Mouse (Mus musculus) hindbrain, embryonic 13.5 days (tissue): ENCODE results near the gene Tmem233. TPM values are rescaled to one million over a fixed set of nuclear protein-coding genes. Genes with fewer than 3 reads are reported as not detected.

Experiments used
- ATAC-seq: fragments of 200-750 bp; cut with Nextera tagmentation; 2 replicates; pipeline ENCODE4 v1.8.0; 2017; ENCODE audit warnings: moderate TSS enrichment; ENCODE audit not compliant: low FRiP score
- H3K27ac ChIP-seq: fragments of 300-500 bp; sonication (generic); 2 replicates; pipeline ENCODE4 v1.5.1; 2015; ENCODE audit warnings: inconsistent platforms, mild to moderate bottlenecking, moderate library complexity
- H3K27me3 ChIP-seq: fragments of 300-500 bp; sonication (generic); 2 replicates; pipeline ENCODE4 v1.6.1; 2015; ENCODE audit warnings: mild to moderate bottlenecking, inconsistent platforms
- H3K36me3 ChIP-seq: fragments of 300-500 bp; sonication (generic); 2 replicates; pipeline ENCODE4 v1.6.1; 2015; ENCODE audit warnings: mild to moderate bottlenecking, inconsistent platforms
- H3K4me1 ChIP-seq: fragments of 300-500 bp; sonication (generic); replicated peaks from 2 replicates; pipeline ENCODE4 v1.6.1; 2015; ENCODE audit warnings: inconsistent platforms
- H3K4me2 ChIP-seq: fragments of 300-500 bp; sonication (generic); 2 replicates; pipeline ENCODE4 v1.6.1; 2015; ENCODE audit warnings: inconsistent platforms, mild to moderate bottlenecking, moderate library complexity
- H3K4me3 ChIP-seq: fragments of 300-500 bp; sonication (generic); 2 replicates; pipeline ENCODE4 v1.5.1; 2015; ENCODE audit warnings: mild to moderate bottlenecking, inconsistent platforms
- H3K9ac ChIP-seq: fragments of 300-500 bp; sonication (generic); 2 replicates; pipeline ENCODE4 v1.6.1; 2015; ENCODE audit warnings: mild to moderate bottlenecking, inconsistent platforms
- H3K9me3 ChIP-seq: fragments of 300-500 bp; sonication (generic); 2 replicates; pipeline ENCODE4 v1.6.1; 2016; ENCODE audit warnings: inconsistent platforms
- WGBS: fragments of 180-500 bp; shearing (Covaris S2); methylation state at CpG from one replicate; pipeline ENCODE4 v1.1.7; 2015; 5-methylcytosine and 5-hydroxymethylcytosine counted together
- polyA plus RNA-seq: library from polyadenylated mRNA; unstranded; fragments of >200 nt; fragmentation: Nextera tagmentation; extraction: Ambion mirVana; gene quantifications from 2 replicates; pipeline ENCODE4 v1.2.1, GENCODE M21; 2015

Tmem233 gene
- polyA plus RNA-seq, 1 experiment from 2014 or later: not detected

GRCm38 (mm10) chr5:116049821-116050220, 33.2 kb downstream of the Tmem233 start:
- Histone ChIP-seq H3K27ac (no peak overlapping the region), H3K4me2 (no peak overlapping the region), H3K4me1 (no peaks in the 10 kb centered on the region), H3K36me3 (no peaks in the 10 kb centered on the region), H3K4me3 (no peak overlapping the region), H3K27me3 (no peaks in the 10 kb centered on the region), H3K9me3 (no peaks in the 10 kb centered on the region), H3K9ac (no peak overlapping the region)
- 87% methylated on average over 4 of the region's 4 CpGs for WGBS
- ATAC-seq: no peak

GRCm38 (mm10) chr5:116048321-116048720, 34.7 kb downstream of the Tmem233 start:
- no peaks in the 10 kb centered on the region for H3K9me3 ChIP-seq
- no peaks in the 10 kb centered on the region for H3K36me3 ChIP-seq
- 91% methylated on average over 3 of the region's 3 CpGs for WGBS
- H3K27ac ChIP-seq: no peak overlapping the region
- H3K27me3 ChIP-seq: no peaks in the 10 kb centered on the region
- H3K9ac ChIP-seq: no peak overlapping the region
- H3K4me2 ChIP-seq: no peak overlapping the region
- ATAC-seq: no peak
- no peak overlapping the region for H3K4me3 ChIP-seq
- no peaks in the 10 kb centered on the region for H3K4me1 ChIP-seq

- no peak for ATAC-seq
- 81% methylated on average over 4 of the region's 4 CpGs for WGBS
- H3K4me2 ChIP-seq: no peak overlapping the region
These were observed 36.8 kb downstream of the Tmem233 start for GRCm38 (mm10) chr5:116046246-116046645.

DNA sequence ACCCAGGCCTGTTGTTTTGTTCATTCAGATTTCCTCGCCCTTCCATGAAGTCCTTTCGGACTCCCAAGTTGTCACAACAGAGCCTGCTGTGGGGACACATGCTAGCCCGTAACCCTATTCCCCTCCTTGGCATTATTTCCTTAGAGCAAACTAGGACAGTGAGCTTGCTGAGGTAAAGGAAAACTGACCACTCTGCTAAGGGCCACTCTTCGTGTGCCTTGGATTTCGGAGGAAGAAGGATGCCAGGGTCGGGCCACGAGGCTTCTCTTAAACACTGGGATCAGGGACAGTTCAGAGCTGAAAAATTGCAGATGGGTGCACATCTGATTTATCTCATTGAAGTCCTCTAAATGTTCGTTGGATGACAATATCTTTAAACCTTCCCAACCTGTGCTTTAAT, 37.5 kb downstream of the Tmem233 start:
- Histone ChIP-seq H3K27ac (no peak overlapping the region), H3K4me1 (no peaks in the 10 kb centered on the region), H3K9ac (no peak overlapping the region), H3K27me3 (peaks cover 3% of the 10 kb centered on the region; the same call in 1 of the 2 replicates), H3K9me3 (no peaks in the 10 kb centered on the region), H3K4me2 (no peak overlapping the region), H3K4me3 (no peak overlapping the region), H3K36me3 (no peaks in the 10 kb centered on the region)
- no peak for ATAC-seq
- 89% methylated on average over 8 of the region's 8 CpGs for WGBS

More at GRCm38 (mm10) chr5:116046246-116046645, 36.8 kb downstream of the Tmem233 start:
- H3K9ac ChIP-seq: no peak overlapping the region
- no peak overlapping the region for H3K27ac ChIP-seq
- no peaks in the 10 kb centered on the region for H3K36me3 ChIP-seq
- no peak overlapping the region for H3K4me3 ChIP-seq
- no peaks in the 10 kb centered on the region for H3K4me1 ChIP-seq
- no peaks in the 10 kb centered on the region for H3K9me3 ChIP-seq
- H3K27me3 ChIP-seq: no peaks in the 10 kb centered on the region

DNA sequence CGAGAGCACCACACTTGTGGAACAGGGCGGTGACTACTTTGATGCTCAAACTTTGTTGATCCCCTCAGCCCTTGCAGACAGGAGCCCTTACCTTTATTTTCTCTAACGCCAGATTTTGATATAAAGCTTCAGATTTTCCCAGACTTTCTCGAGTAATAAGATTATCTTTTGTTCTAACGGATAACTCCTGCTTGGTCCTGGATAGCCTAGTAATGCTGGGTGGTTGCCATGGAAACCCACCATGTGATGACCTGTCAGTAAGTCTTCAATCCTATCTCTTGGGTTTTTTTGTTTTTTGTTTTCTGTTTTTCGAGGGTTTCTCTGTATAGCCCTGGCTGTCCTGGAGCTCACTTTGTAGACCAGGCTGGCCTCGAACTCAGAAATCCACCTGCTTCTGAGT, 40.8 kb downstream of the Tmem233 start:
- H3K4me1 ChIP-seq: no peaks in the 10 kb centered on the region
- no peaks in the 10 kb centered on the region for H3K36me3 ChIP-seq
- no peak overlapping the region for H3K9ac ChIP-seq
- no peaks in the 10 kb centered on the region for H3K9me3 ChIP-seq
- H3K4me3 ChIP-seq: no peak overlapping the region
- peaks cover 6% of the 10 kb centered on the region; the same call in 1 of the 2 replicates for H3K27me3 ChIP-seq
- H3K4me2 ChIP-seq: no peak overlapping the region
- ATAC-seq: no peak
- WGBS: 63% methylated on average over 7 of the region's 7 CpGs
- H3K27ac ChIP-seq: no peak overlapping the region

DNA sequence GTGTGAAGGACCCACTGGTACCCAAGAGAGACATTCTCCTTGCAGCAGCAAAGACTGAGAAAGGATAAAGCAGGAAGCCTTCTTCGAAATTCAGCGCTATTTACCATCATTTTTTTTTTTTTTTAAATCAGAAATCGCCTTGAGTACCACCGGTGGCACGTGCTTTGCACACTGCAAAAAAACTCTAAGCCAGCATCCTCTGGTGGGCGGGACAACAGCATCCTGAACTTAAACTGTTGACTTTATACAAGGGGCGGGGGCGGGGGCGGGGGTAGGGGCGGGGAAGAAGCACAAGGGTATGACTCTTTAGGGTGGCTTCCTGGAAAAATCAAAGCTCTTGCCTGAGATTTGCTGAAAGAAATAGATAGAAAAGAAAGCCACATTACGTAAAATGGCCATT, 43.3 kb downstream of the Tmem233 start:
- WGBS: 32% methylated on average over 11 of the region's 11 CpGs
- Histone ChIP-seq H3K4me3 (no peak overlapping the region), H3K9me3 (no peaks in the 10 kb centered on the region), H3K27me3 (peaks cover 6% of the 10 kb centered on the region; the same call in 1 of the 2 replicates), H3K4me2 (no peak overlapping the region), H3K36me3 (no peaks in the 10 kb centered on the region), H3K27ac (no peak overlapping the region), H3K9ac (no peak overlapping the region), H3K4me1 (0 out of 2 replicates have a peak, but pooled peaks cover 5% of the 10 kb centered on the region)
- ATAC-seq: no peak

- Histone ChIP-seq H3K27ac (no peak overlapping the region), H3K9me3 (no peaks in the 10 kb centered on the region), H3K4me1 (0 out of 2 replicates have a peak, but pooled peaks cover 5% of the 10 kb centered on the region), H3K4me3 (no peak overlapping the region), H3K4me2 (no peak overlapping the region), H3K9ac (no peak overlapping the region), H3K27me3 (peaks cover 10% of the 10 kb centered on the region), H3K36me3 (no peaks in the 10 kb centered on the region)
- no peak for ATAC-seq
- WGBS: 78% methylated on average over 11 of the region's 12 CpGs
These were observed 45.3 kb downstream of the Tmem233 start for GRCm38 (mm10) chr5:116037731-116038130.

- ATAC-seq: no peak
- H3K9me3 ChIP-seq: no peaks in the 10 kb centered on the region
- no peak overlapping the region for H3K9ac ChIP-seq
- H3K4me1 ChIP-seq: 0 out of 2 replicates have a peak, but pooled peaks cover 5% of the 10 kb centered on the region
- no peak overlapping the region for H3K4me3 ChIP-seq
- H3K4me2 ChIP-seq: no peak overlapping the region
- WGBS: 62% methylated on average over 16 of the region's 16 CpGs
- H3K27me3 ChIP-seq: peaks cover 10% of the 10 kb centered on the region
- no peak overlapping the region for H3K27ac ChIP-seq
- no peaks in the 10 kb centered on the region for H3K36me3 ChIP-seq
These were observed 46.6 kb downstream of the Tmem233 start for GRCm38 (mm10) chr5:116036465-116036864.

DNA sequence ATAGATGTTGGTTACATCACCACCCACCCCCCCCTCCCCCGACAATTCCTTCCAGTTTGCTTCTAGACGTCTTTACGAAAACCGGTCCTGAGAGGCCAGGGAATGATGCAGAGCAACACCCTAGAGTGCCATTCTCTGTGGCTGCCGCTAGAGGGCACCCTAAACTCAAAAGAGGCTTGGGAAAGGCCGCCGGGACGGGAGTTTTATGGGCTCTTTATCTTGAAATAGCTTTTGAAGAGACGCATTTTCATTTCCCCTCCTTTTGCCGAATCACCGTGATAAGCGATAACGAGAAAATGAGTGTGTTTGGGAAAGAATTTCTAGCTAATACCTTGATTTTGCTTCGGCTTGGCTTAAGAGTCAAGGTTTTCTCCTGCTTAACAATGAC, 51.9 kb downstream of the Tmem233 start:
- Histone ChIP-seq H3K36me3 (no peaks in the 10 kb centered on the region), H3K4me3 (peak overlapping the region; percentile 16; the same call in 1 of the 2 replicates), H3K4me2 (peak overlapping the region; percentile 46), H3K27ac (no peak overlapping the region), H3K4me1 (peaks cover 7% of the 10 kb centered on the region), H3K9me3 (no peaks in the 10 kb centered on the region), H3K9ac (no peak overlapping the region), H3K27me3 (peaks cover 18% of the 10 kb centered on the region)
- 5% methylated on average over 14 of the region's 14 CpGs for WGBS
- peak; percentile 54 for ATAC-seq

- Histone ChIP-seq H3K9me3 (no peaks in the 10 kb centered on the region), H3K4me1 (peaks cover 7% of the 10 kb centered on the region), H3K4me3 (peak overlapping the region; percentile 16), H3K9ac (peak overlapping the region; percentile 56), H3K4me2 (peak overlapping the region; percentile 46), H3K36me3 (no peaks in the 10 kb centered on the region), H3K27ac (no peak overlapping the region), H3K27me3 (peaks cover 18% of the 10 kb centered on the region)
- peak; percentile 71 for ATAC-seq
- WGBS: 3% methylated on average over 19 of the region's 19 CpGs
These were observed 52.4 kb downstream of the Tmem233 start for GRCm38 (mm10) chr5:116030566-116031189.

DNA sequence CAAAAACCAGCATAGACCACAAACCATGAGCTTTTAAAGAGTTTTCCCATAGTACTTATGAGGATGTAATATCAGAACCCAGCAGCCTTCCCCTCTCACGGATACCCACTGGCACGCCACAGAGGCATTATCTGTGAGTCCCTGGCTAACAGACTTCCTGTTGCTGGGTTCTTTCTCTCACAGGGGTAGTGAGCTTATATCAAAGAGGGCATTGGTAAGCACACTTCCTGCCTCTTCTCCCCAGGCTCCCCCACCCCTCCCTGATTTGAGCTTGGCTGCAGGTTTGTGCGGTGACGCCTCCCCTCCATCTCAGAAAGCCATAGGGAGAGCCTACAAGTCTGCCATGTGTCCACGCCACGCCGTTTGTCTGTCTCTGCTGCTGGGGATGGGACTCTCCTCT, 54.0 kb downstream of the Tmem233 start:
- no peak for ATAC-seq
- Histone ChIP-seq H3K4me1 (peaks cover 10% of the 10 kb centered on the region), H3K9ac (no peak overlapping the region), H3K4me2 (no peak overlapping the region), H3K4me3 (no peak overlapping the region), H3K27ac (no peak overlapping the region), H3K27me3 (peaks cover 18% of the 10 kb centered on the region), H3K9me3 (no peaks in the 10 kb centered on the region), H3K36me3 (no peaks in the 10 kb centered on the region)
- 74% methylated on average over 7 of the region's 7 CpGs for WGBS

DNA sequence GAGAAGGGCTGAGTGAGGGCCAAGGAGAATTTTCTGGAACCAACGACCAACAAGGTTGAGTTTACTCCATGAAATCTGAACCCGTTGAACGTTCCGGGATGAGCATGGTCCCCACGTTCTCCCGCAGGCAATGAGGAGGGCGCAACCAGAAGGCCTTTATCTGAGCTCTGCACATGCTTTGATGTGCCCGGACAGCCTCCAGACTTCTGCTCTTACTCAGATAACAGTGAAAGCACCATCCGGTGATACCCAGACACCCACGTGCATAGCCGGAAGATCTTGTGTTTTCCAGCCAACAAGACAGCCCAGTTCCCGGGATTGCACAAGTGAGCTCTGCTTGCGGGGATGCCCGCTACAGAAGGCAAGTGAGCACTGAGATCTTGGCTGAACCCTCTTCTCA, 56.5 kb downstream of the Tmem233 start:
- no peak overlapping the region for H3K9ac ChIP-seq
- WGBS: 92% methylated on average over 14 of the region's 14 CpGs
- H3K36me3 ChIP-seq: peaks cover 3% of the 10 kb centered on the region
- H3K27ac ChIP-seq: no peak overlapping the region
- H3K4me3 ChIP-seq: no peak overlapping the region
- H3K9me3 ChIP-seq: no peaks in the 10 kb centered on the region
- peaks cover 15% of the 10 kb centered on the region; the same call in 1 of the 2 replicates for H3K27me3 ChIP-seq
- ATAC-seq: no peak
- H3K4me2 ChIP-seq: no peak overlapping the region
- H3K4me1 ChIP-seq: peaks cover 32% of the 10 kb centered on the region

DNA sequence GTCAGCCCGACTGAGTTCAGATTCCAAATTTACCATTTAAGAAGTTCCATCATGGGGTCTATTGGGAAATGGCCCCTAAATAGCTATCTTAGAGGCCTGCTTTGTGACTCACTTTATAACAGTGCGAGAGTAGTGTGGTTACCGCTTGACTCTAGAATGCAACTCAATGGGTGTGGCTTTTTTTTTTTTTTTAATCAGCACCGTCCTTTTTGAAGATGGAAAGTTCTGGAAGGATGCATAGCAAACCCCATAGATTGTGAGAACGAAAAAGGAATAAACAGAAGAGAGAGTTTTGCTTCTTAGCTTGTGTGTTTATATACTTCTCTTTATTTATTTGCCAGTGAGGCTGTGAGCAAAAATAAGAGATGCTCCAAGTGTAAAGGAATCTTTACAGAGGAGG, 56.9 kb downstream of the Tmem233 start:
- H3K9me3 ChIP-seq: no peaks in the 10 kb centered on the region
- WGBS: 95% methylated on average over 5 of the region's 5 CpGs
- no peak overlapping the region for H3K4me2 ChIP-seq
- H3K4me1 ChIP-seq: peaks cover 33% of the 10 kb centered on the region
- no peak overlapping the region for H3K9ac ChIP-seq
- ATAC-seq: no peak
- peaks cover 15% of the 10 kb centered on the region; the same call in 1 of the 2 replicates for H3K27me3 ChIP-seq
- no peak overlapping the region for H3K4me3 ChIP-seq
- no peak overlapping the region for H3K27ac ChIP-seq
- peaks cover 8% of the 10 kb centered on the region for H3K36me3 ChIP-seq
